Mouse (Mus musculus) retina, postnatal 1 day (tissue): ENCODE data around the gene Gpt2.

Source experiments
- DNase-seq: peaks from one replicate; pipeline ENCODE4 v3.0.0-alpha.2; 2012

The Gpt2 gene

GRCm38 (mm10) chr8:85528959-85529358, 36.6 kb downstream of the Gpt2 start:
- DNase-seq, result no peak

GRCm38 (mm10) chr8:85530717-85531116, 38.3 kb downstream of the Gpt2 start:
- no peak for DNase-seq

GRCm38 (mm10) chr8:85531471-85531870, 39.1 kb downstream of the Gpt2 start:
- no peak for DNase-seq

- DNase-seq, result no peak
Measured at GRCm38 (mm10) chr8:85532843-85533242, 40.5 kb downstream of the Gpt2 start.

GRCm38 (mm10) chr8:85533434-85533833, 41.1 kb downstream of the Gpt2 start:
- no peak for DNase-seq

- no peak for DNase-seq
Measured at GRCm38 (mm10) chr8:85534163-85534562, 41.8 kb downstream of the Gpt2 start.

GRCm38 (mm10) chr8:85536332-85536731, 44.0 kb downstream of the Gpt2 start:
- no peak for DNase-seq

GRCm38 (mm10) chr8:85551934-85552333, 59.6 kb downstream of the Gpt2 start:
- no peak for DNase-seq

GRCm38 (mm10) chr8:85554391-85555180, 62.2 kb downstream of the Gpt2 start:
- peak; percentile 76 for DNase-seq

- DNase-seq, result peak; percentile 93
Measured at GRCm38 (mm10) chr8:85555181-85556145, 63.1 kb downstream of the Gpt2 start, which contains the start of gene Dnaja2. TSS of gene Dnaja2 (minus strand) at chr8:85555344.

- DNase-seq, result no peak
Measured at GRCm38 (mm10) chr8:85556986-85557600, 64.7 kb downstream of the Gpt2 start.

- DNase-seq, result no peak
Measured at GRCm38 (mm10) chr8:85557601-85557986, 65.2 kb downstream of the Gpt2 start.

- no peak for DNase-seq
Measured at GRCm38 (mm10) chr8:85559201-85559600, 66.8 kb downstream of the Gpt2 start.

GRCm38 (mm10) chr8:85559966-85560365, 67.6 kb downstream of the Gpt2 start:
- no peak for DNase-seq

GRCm38 (mm10) chr8:85563336-85563735, 71.0 kb downstream of the Gpt2 start:
- DNase-seq, result no peak

- DNase-seq, result no peak
Measured at GRCm38 (mm10) chr8:85565186-85565585, 72.8 kb downstream of the Gpt2 start.

- DNase-seq, result no peak
Measured at GRCm38 (mm10) chr8:85567801-85568200, 75.4 kb downstream of the Gpt2 start.

GRCm38 (mm10) chr8:85570466-85570865, 78.1 kb downstream of the Gpt2 start:
- no peak for DNase-seq

GRCm38 (mm10) chr8:85573972-85574496, 81.7 kb downstream of the Gpt2 start:
- DNase-seq, result no peak
